Mouse (Mus musculus) B cell, adult 67 days (primary cell): ENCODE results near the gene Cck. TPM values are rescaled to one million over a fixed set of nuclear protein-coding genes. Genes with fewer than 3 reads are reported as not detected.

ENCODE experiments used
- total RNA-seq, 2 experiments: library from RNA; stranded (reverse); gene quantifications; 4 replicates each; pipeline ENCODE4 v1.2.4; 2023

Gene Cck
- total RNA-seq: not detected

DNA sequence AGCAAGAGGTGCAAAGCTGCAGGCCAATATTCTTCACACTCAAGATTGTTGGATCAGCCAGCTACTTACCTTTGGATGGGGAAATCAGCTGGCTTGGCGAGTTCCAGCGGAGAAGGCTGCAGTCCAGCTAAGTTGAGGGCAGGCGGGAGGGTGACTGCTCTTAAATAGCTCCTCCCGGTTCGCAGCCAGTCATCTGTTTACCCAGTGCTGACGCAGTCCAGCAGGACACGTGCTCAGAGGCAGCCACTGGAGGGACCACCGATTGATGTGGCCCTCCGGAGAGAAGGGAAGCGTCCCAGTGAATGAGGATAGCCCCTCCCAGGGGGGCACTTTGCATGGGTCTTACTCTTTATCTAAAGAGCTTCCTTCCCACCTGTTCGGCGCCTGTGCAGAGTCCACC is at the start of gene Cck:
TSS of gene Cck (minus strand) at position 166 of the 400 bp plus-strand sequence.

Other genes with a start within 250 kb of the Cck start
- gene Ulk4, start 218.5 kb downstream of the Cck start, total RNA-seq: under 1 TPM; 0.27 to 0.35 TPM
- 100 to 1,000 TPM; 188 to 198 TPM for gene Trak1, start 198.2 kb downstream of the Cck start, total RNA-seq
- gene Lyzl4, start 146.4 kb upstream of the Cck start, total RNA-seq: not detected
- 1 to 10 TPM in 1 of 2 experiments, not detected in 1; 2.8 TPM for gene Vipr1, start 147.0 kb upstream of the Cck start, total RNA-seq
- 10 to 100 TPM; 23.5 to 25.5 TPM for gene Sec22c, start 209.8 kb upstream of the Cck start, total RNA-seq
- gene Ss18l2, start 214.6 kb upstream of the Cck start, total RNA-seq: 10 to 100 TPM; 18.4 to 25.7 TPM
- 100 to 1,000 TPM; 252 to 254 TPM for gene Nktr, start 223.5 kb upstream of the Cck start, total RNA-seq